In genomic region chr6:21851596-21852343, GRCm38 (mm10) we compare ENCODE assay signal across 8 mouse cellular contexts. TPM values are rescaled to one million over a fixed set of nuclear protein-coding genes. Genes with fewer than 3 reads are reported as not detected.
A peak's percentile ranks its signal among the peaks of the same experiment; 100 is the strongest.
DNase-seq lines count a peak whose midpoint lies in the region; ATAC-seq lines count a peak whose summit lies in the region.

No protein-coding gene starts in this region.

- peak; percentile 85 for ATAC-seq in forebrain, embryonic 15.5 days (replicated peaks)
- peak; percentile 61 for ATAC-seq in liver, embryonic 15.5 days (ENCODE audit: insufficient read depth)
- peak; percentile 84 for ATAC-seq in neural tube, embryonic 15.5 days (ENCODE audit: low FRiP score)

- WGBS in forebrain, embryonic 15.5 days = 1% methylated on average over 61 of the region's 62 CpGs
- under 1% methylated on average over 61 of the region's 62 CpGs for WGBS in liver, embryonic 15.5 days (ENCODE audit: insufficient replicate concordance)
- WGBS in neural tube, embryonic 15.5 days = under 1% methylated on average over 47 of the region's 62 CpGs

- no peaks in the 10 kb centered on the region for H3K36me3 ChIP-seq in forebrain, embryonic 15.5 days
- H3K36me3 ChIP-seq in liver, embryonic 15.5 days (replicated peaks) = no peaks in the 10 kb centered on the region
- H3K36me3 ChIP-seq in neural tube, embryonic 15.5 days = peaks cover 6% of the 10 kb centered on the region; the same call in 1 of the 2 replicates

- H3K4me2 ChIP-seq in forebrain, embryonic 15.5 days (replicated peaks) = peak overlapping the region; percentile 86
- peak overlapping the region; percentile 79 for H3K4me2 ChIP-seq in liver, embryonic 15.5 days
- H3K4me2 ChIP-seq in neural tube, embryonic 15.5 days = peak overlapping the region; percentile 85

- peak overlapping the region; percentile 80 for H3K27ac ChIP-seq in forebrain, embryonic 15.5 days (replicated peaks)
- H3K27ac ChIP-seq in liver, embryonic 15.5 days (replicated peaks) = peak overlapping the region; percentile 59
- H3K27ac ChIP-seq in neural tube, embryonic 15.5 days (replicated peaks) = peak overlapping the region; percentile 91

- DNase-seq in Muller cell, postnatal 12 days (ENCODE audit: inconsistent ontology term) = peak; percentile 88
- peak; percentile 12 for DNase-seq in cerebellum, adult 11 months
- peak; percentile 87 to 89 for DNase-seq in heart, postnatal 14 days
- DNase-seq in layer of hippocampus, adult 11-12 months (ENCODE audit: low spot score) = peak; percentile 46
- DNase-seq in urinary bladder, postnatal 14 days (ENCODE audit: low spot score) = peak; percentile 81

- H3K9ac ChIP-seq in forebrain, embryonic 15.5 days (replicated peaks) = peak overlapping the region; percentile 86
- H3K9ac ChIP-seq in liver, embryonic 15.5 days = peak overlapping the region; percentile 49
- peak overlapping the region; percentile 87 for H3K9ac ChIP-seq in neural tube, embryonic 15.5 days (replicated peaks)

- H3K4me1 ChIP-seq in forebrain, embryonic 15.5 days = peaks cover 15% of the 10 kb centered on the region
- H3K4me1 ChIP-seq in liver, embryonic 15.5 days (replicated peaks) = peaks cover 14% of the 10 kb centered on the region
- peaks cover 13% of the 10 kb centered on the region for H3K4me1 ChIP-seq in neural tube, embryonic 15.5 days

- intact Hi-C loops in heart, postnatal 14 days (cut with DNase I) = loop anchor here (1.0 to 10.0 kb wide), 5 partner anchors 53 to 503 kb away; partner anchors contain the start of genes Fam3c and Ing3

- H3K9me3 ChIP-seq in forebrain, embryonic 15.5 days = no peaks in the 10 kb centered on the region
- no peaks in the 10 kb centered on the region for H3K9me3 ChIP-seq in liver, embryonic 15.5 days (replicated peaks)
- no peaks in the 10 kb centered on the region for H3K9me3 ChIP-seq in neural tube, embryonic 15.5 days (replicated peaks)

- H3K27me3 ChIP-seq in forebrain, embryonic 15.5 days = no peaks in the 10 kb centered on the region
- H3K27me3 ChIP-seq in liver, embryonic 15.5 days = peaks cover 33% of the 10 kb centered on the region
- no peaks in the 10 kb centered on the region for H3K27me3 ChIP-seq in neural tube, embryonic 15.5 days (replicated peaks)

- H3K4me3 ChIP-seq in forebrain, embryonic 15.5 days = peak overlapping the region; percentile 77
- H3K4me3 ChIP-seq in liver, embryonic 15.5 days (replicated peaks) = peak overlapping the region; percentile 65
- H3K4me3 ChIP-seq in neural tube, embryonic 15.5 days (replicated peaks) = peak overlapping the region; percentile 88

RNA-seq across cellular contexts. Expression of gene Tspan12, which starts 0.5 kb away (rescaled TPM):
- polyA plus RNA-seq in forebrain, embryonic 15.5 days (2015; fragmentation: Nextera tagmentation; extraction: Ambion mirVana) = 54.0 and 55.8 TPM in 2 replicates
- total RNA-seq in heart, postnatal 14 days (2021) = 10 to 100 TPM; 83.0 to 85.3 TPM
- 19.5 and 20.2 TPM in 2 replicates for polyA plus RNA-seq in liver, embryonic 15.5 days (2015; fragmentation: Nextera tagmentation; extraction: Ambion mirVana)
- 78.1 and 80.1 TPM in 2 replicates for polyA plus RNA-seq in neural tube, embryonic 15.5 days (2015; fragmentation: Nextera tagmentation; extraction: Ambion mirVana)

Comparison
In these comparisons a context has a peak if more than half of its experiments do, and no peak if none do; other contexts are left out.
1. Peak in every context shown above with its lines: DNase-seq, ATAC-seq, H3K4me3 ChIP-seq and H3K27ac ChIP-seq.
2. DNase-seq: peak in every context shown above with its lines; median percentile 88 in Muller cell, postnatal 12 days; 88 in heart, postnatal 14 days; 81 in urinary bladder, postnatal 14 days; 46 in layer of hippocampus, adult 11-12 months; 12 in cerebellum, adult 11 months.